Mouse (Mus musculus): Measurements from ENCODE around the gene Ciao2a.

DNA sequence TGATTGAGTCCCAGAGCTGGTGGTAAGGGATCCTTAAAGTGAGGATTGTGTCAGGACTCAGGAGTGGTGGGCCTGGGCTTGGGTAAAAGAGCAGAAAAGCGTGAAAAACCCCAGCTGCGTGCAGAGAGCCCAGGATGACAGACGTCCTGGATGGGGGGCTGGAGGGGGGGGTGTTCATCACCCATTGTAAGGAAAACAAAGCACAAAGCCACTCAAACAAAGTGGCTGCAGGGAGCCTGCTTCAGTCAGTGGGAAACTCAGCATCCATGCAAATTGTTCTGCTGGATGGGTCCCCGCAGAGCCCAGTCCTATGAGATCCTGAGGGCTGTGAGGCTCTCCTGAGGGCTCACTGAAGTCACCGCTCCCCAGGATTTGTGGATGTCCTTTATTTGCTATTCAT, 44.1 kb downstream of the Ciao2a start:
- TF ChIP-seq ZC3H11A (IDR thresholded peaks at IDR 0.05; ENCODE audit: borderline replicate concordance, low read depth, low read length) (no peak), MAFK (IDR thresholded peaks at IDR 0.05; ENCODE audit: insufficient read depth, low read depth, low read length) (no peak), HCFC1 (IDR thresholded peaks at IDR 0.05; ENCODE audit: borderline replicate concordance, insufficient read depth, low read length) (no peak), ZNF384 (IDR thresholded peaks at IDR 0.05; ENCODE audit: low read depth, low read length) (no peak), CHD2 (IDR thresholded peaks at IDR 0.05; ENCODE audit: low read depth, low read length) (no peak)

Measured in ES-E14 (cell line).